Comparison of ENCODE assay signal across 26 mouse cellular contexts in genomic region chr9:37301720-37302119, GRCm38 (mm10). TPM values are rescaled to one million over a fixed set of nuclear protein-coding genes. Genes with fewer than 3 reads are reported as not detected.
DNase-seq lines count a peak whose midpoint lies in the region; ATAC-seq and TF ChIP-seq lines count a peak whose summit lies in the region.
"Had no signal": no experiment of that assay in that cellular context is flagged by ENCODE, and none has a peak within 500 bp of the region (broad histone marks: within the 10 kb centered on the region; RNA-seq: fewer than 3 reads in every experiment).

No protein-coding gene starts in this region.

- no peaks in the 10 kb centered on the region for H3K9me3 ChIP-seq in CH12.LX (replicated peaks; ENCODE audit: low read length)
- no peaks in the 10 kb centered on the region for H3K9me3 ChIP-seq in liver, embryonic 11.5 days (ENCODE audit: control insufficient read depth, low read length)
- H3K9me3 ChIP-seq: forebrain, embryonic 10.5 days; forebrain, embryonic 13.5 days; heart, embryonic 10.5 days; heart, embryonic 13.5 days had no signal

- WGBS in liver, embryonic 11.5 days: 61% methylated on average over 1 of the region's 1 CpGs

- peak; percentile 84 for TF ChIP-seq EP300 in CH12.LX (IDR thresholded peaks at IDR 0.05; ENCODE audit: low read length)

- dilution Hi-C loops in CH12.LX (cut with MboI; ENCODE audit: extremely low pct_ligation_motif_present, extremely low pct_unique_long_range_greater_than_20kb, low sequenced_read_pairs): no loop called here

- H3K27me3 ChIP-seq in CH12.LX (replicated peaks): no peaks in the 10 kb centered on the region
- no peaks in the 10 kb centered on the region for H3K27me3 ChIP-seq in liver, embryonic 11.5 days (replicated peaks; ENCODE audit: control insufficient read depth, insufficient read depth, low read length)
- H3K27me3 ChIP-seq: forebrain, embryonic 13.5 days; heart, embryonic 13.5 days had no signal

- TF ChIP-seq CTCF in CH12.LX (conservative IDR thresholded peaks at IDR 0.05 in 1 of 2, IDR thresholded peaks at IDR 0.05 in 1 of 2; ENCODE audit: low read depth in 2 of 2, low read length in 2 of 2): no peak

- H3K4me3 ChIP-seq in CH12.LX (replicated peaks in 1 of 3; ENCODE audit: low read depth in 2 of 3, low read length in 2 of 3, poor library complexity in 1 of 3): no peak overlapping the region
- H3K4me3 ChIP-seq in liver, embryonic 11.5 days (ENCODE audit: low read depth, low read length): no peak overlapping the region
- H3K4me3 ChIP-seq: forebrain, embryonic 10.5 days; forebrain, embryonic 13.5 days; gastrocnemius, adult 2 months; heart, adult 2 months; heart, embryonic 10.5 days; heart, embryonic 13.5 days had no signal

- peak overlapping the region; percentile 7; the same call in 1 of the 2 replicates for H3K4me2 ChIP-seq in CH12.LX (ENCODE audit: insufficient read depth, low read depth, poor library complexity, severe bottlenecking)
- H3K4me2 ChIP-seq in liver, embryonic 11.5 days: no peak overlapping the region
- H3K4me2 ChIP-seq: forebrain, embryonic 13.5 days; heart, embryonic 13.5 days; hindbrain, embryonic 14.5 days had no signal

- in situ Hi-C loops in CH12.LX (cut with MboI; ENCODE audit: low pct_ligation_motif_present, low pct_unique_long_range_greater_than_20kb, low sequenced_read_pairs): no loop called here

- peak; percentile 64; the same call in 1 of the 2 replicates for ATAC-seq in megakaryocyte, adult 5-6 weeks (ENCODE audit: poor library complexity, severe bottlenecking)
- ATAC-seq in liver, embryonic 11.5 days (replicated peaks; ENCODE audit: low FRiP score): no peak
- ATAC-seq: activated CD4-positive, CD25-positive, alpha-beta regulatory T cell, adult 4 months; CD4-positive, CD25-positive, alpha-beta regulatory T cell, adult 4 months; forebrain, embryonic 13.5 days; forebrain, embryonic 16.5 days had no signal

- DNase-seq in A20 (ENCODE audit: low read depth, low spot score) (peak; percentile 63), CH12.LX (ENCODE audit: extremely low read depth) (peak; percentile 17)
- DNase-seq in cerebellum, adult 18-20 months: no peak
- DNase-seq in liver, embryonic 11.5 days (ENCODE audit: low spot score): no peak
- no peak for DNase-seq in left cerebral cortex, adult 11 months (ENCODE audit: low spot score)
- DNase-seq: adrenal gland, postnatal 10 days; adrenal gland, postnatal 36 days; cerebellum, adult 11 months; cerebellum, adult 8-10 months; cerebellum, postnatal 10 days; cerebellum, postnatal 36 days; gastrocnemius, adult 2 months; gastrocnemius, postnatal 25 days; heart, adult 2 months; heart, postnatal 14 days; heart, postnatal 4 days; kidney, adult 11 months had no signal

- TF ChIP-seq RAD21 in CH12.LX (IDR thresholded peaks at IDR 0.05; ENCODE audit: low read depth, low read length): no peak

- no peak overlapping the region for H3K9ac ChIP-seq in CH12.LX (ENCODE audit: insufficient read depth, low read depth)
- no peak overlapping the region for H3K9ac ChIP-seq in liver, embryonic 11.5 days (ENCODE audit: low read depth, low read length)
- H3K9ac ChIP-seq: forebrain, embryonic 13.5 days; heart, embryonic 13.5 days; hindbrain, embryonic 14.5 days had no signal

- TF ChIP-seq POLR2A in CH12.LX (IDR thresholded peaks at IDR 0.05; ENCODE audit: low read depth, low read length): no peak

- peaks cover 0 to 9% of the 10 kb centered on the region in 2 experiments; a peak in 2 of 4 replicates for H3K4me1 ChIP-seq in CH12.LX (ENCODE audit: control insufficient read depth in 1 of 2, insufficient read depth in 2 of 2)
- no peaks in the 10 kb centered on the region for H3K4me1 ChIP-seq in liver, embryonic 11.5 days (replicated peaks; ENCODE audit: control insufficient read depth, insufficient read depth, low read length)
- H3K4me1 ChIP-seq: forebrain, embryonic 10.5 days; forebrain, embryonic 13.5 days; heart, embryonic 10.5 days; heart, embryonic 13.5 days had no signal

- H3K27ac ChIP-seq in CH12.LX (ENCODE audit: insufficient read depth, low read depth): no peak overlapping the region
- H3K27ac ChIP-seq in liver, embryonic 11.5 days (ENCODE audit: low read depth, low read length): no peak overlapping the region
- H3K27ac ChIP-seq: forebrain, embryonic 10.5 days; forebrain, embryonic 13.5 days; gastrocnemius, adult 2 months; heart, adult 2 months; heart, embryonic 10.5 days; heart, embryonic 13.5 days; hindbrain, embryonic 14.5 days had no signal

- H3K36me3 ChIP-seq in CH12.LX (replicated peaks in 1 of 2; ENCODE audit: control insufficient read depth in 1 of 2, insufficient read depth in 1 of 2, low read length in 1 of 2): peaks cover 4 to 33% of the 10 kb centered on the region in 2 experiments
- peaks cover 4% of the 10 kb centered on the region; the same call in 1 of the 2 replicates for H3K36me3 ChIP-seq in liver, embryonic 11.5 days (ENCODE audit: control insufficient read depth, insufficient read depth, low read length)
- H3K36me3 ChIP-seq: heart, embryonic 10.5 days had no signal

- no peaks in the 10 kb centered on the region for H3K79me2 ChIP-seq in CH12.LX (replicated peaks; ENCODE audit: control insufficient read depth, extremely low read depth, insufficient read depth, poor library complexity, severe bottlenecking)

TF ChIP-seq in CH12.LX, 34 proteins besides CTCF, POLR2A, EP300 and RAD21:
- TF ChIP-seq IRF4 (IDR thresholded peaks at IDR 0.05; ENCODE audit: low read depth, low read length) (peak; percentile 83), MAZ (IDR thresholded peaks at IDR 0.05; ENCODE audit: low read depth, low read length) (no peak), ZNF384 (IDR thresholded peaks at IDR 0.05; ENCODE audit: low read depth, low read length) (peak; percentile 47), HCFC1 (IDR thresholded peaks at IDR 0.05; ENCODE audit: low read depth, low read length) (no peak)

RNA-seq across cellular contexts. Expression of gene Slc37a2, which starts 46.2 kb away (rescaled TPM):
- total RNA-seq in CH12.LX (2012; rRNA removed) (8.9 and 10.4 TPM in 2 replicates), CH12.LX (2014; rRNA removed) (13.0 and 13.4 TPM in 2 replicates)
- polyA plus RNA-seq in CH12.LX (2012; ENCODE audit: insufficient read length, low read depth): 14.3 and 14.5 TPM in 2 replicates
- 2.0 and 2.1 TPM in 2 replicates for total RNA-seq in megakaryocyte, adult 5-6 weeks (2015)
- 3.1 and 3.8 TPM in 2 replicates for total RNA-seq in megakaryocyte, adult 5-6 weeks (2017)
- 1.7 and 2.0 TPM in 2 replicates for polyA plus RNA-seq in liver, embryonic 11.5 days (2014; fragmentation: Nextera tagmentation; extraction: Ambion mirVana)

RNA-seq across cellular contexts. Expression of gene Ccdc15, which starts 46.5 kb away (rescaled TPM):
- total RNA-seq in CH12.LX (2012; rRNA removed) (5.3 and 6.8 TPM in 2 replicates), CH12.LX (2014; rRNA removed) (6.3 and 7.0 TPM in 2 replicates)
- polyA plus RNA-seq in CH12.LX (2012; ENCODE audit: insufficient read length, low read depth): 6.3 and 7.0 TPM in 2 replicates
- 6.0 and 9.2 TPM in 2 replicates for total RNA-seq in megakaryocyte, adult 5-6 weeks (2015)
- total RNA-seq in megakaryocyte, adult 5-6 weeks (2017): 6.7 and 8.3 TPM in 2 replicates
- polyA plus RNA-seq in liver, embryonic 11.5 days (2014; fragmentation: Nextera tagmentation; extraction: Ambion mirVana): 6.4 and 6.6 TPM in 2 replicates

Comparison
In these comparisons a context has a peak if more than half of its experiments do, and no peak if none do; other contexts are left out.
1. DNase-seq: peak in A20 (single experiment) and CH12.LX (single experiment); none in cerebellum, adult 18-20 months (0 of 2), liver, embryonic 11.5 days (single experiment) and left cerebral cortex, adult 11 months (single experiment).